15 mouse cellular contexts compared by ENCODE assay signal in the genomic region with DNA sequence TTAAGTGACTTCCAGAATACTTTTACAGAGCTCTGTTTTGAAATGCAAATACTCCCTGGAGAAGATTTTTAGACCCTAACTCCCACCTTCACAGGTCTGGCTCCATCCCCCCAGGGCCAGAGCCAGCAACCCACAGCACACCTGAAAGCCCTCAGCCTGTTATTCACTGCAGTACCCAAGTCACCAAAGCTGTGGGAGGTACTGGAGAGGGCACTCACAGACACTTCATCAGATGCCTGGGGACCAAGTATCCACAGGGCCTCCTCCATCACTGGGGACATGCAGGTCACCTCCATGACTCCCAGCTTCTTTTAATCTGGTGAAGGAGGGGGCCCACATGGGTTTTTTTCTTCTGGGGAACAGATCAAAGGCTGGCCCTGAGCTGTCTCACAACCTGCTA. TPM values are rescaled to one million over a fixed set of nuclear protein-coding genes. Genes with fewer than 3 reads are reported as not detected.
A peak's percentile ranks its signal among the peaks of the same experiment; 100 is the strongest.
DNase-seq lines count a peak whose midpoint lies in the region; ATAC-seq and TF ChIP-seq lines count a peak whose summit lies in the region.
"Had no signal": no experiment of that assay in that cellular context is flagged by ENCODE, and none has a peak within 500 bp of the region (broad histone marks: within the 10 kb centered on the region; RNA-seq: fewer than 3 reads in every experiment).

No protein-coding gene starts in this region.

- H3K27ac ChIP-seq in lung, embryonic 14.5 days (ENCODE audit: low read depth): peak overlapping the region; percentile 94
- peak overlapping the region; percentile 91 for H3K27ac ChIP-seq in forebrain, embryonic 12.5 days
- 0 out of 2 replicates have a peak overlapping the region, but pooled peaks have one; percentile 45 for H3K27ac ChIP-seq in hindbrain, postnatal 0 days
- H3K27ac ChIP-seq in midbrain, embryonic 14.5 days (replicated peaks; ENCODE audit: low read depth, low read length): peak overlapping the region; percentile 58; the same call in 1 of the 2 replicates
- H3K27ac ChIP-seq: embryonic facial prominence, embryonic 15.5 days; left cerebral cortex, adult 2 months; liver, embryonic 15.5 days had no signal

- peak; percentile 74 for ATAC-seq in lung, embryonic 14.5 days (ENCODE audit: insufficient read depth)
- no peak for ATAC-seq in forebrain, embryonic 12.5 days (ENCODE audit: low FRiP score)
- no peak for ATAC-seq in hindbrain, postnatal 0 days
- no peak for ATAC-seq in midbrain, embryonic 14.5 days (ENCODE audit: low FRiP score, low TSS enrichment)
- ATAC-seq: Patski had no signal

- no peak overlapping the region for H3K9ac ChIP-seq in lung, embryonic 14.5 days
- H3K9ac ChIP-seq in forebrain, embryonic 12.5 days: no peak overlapping the region
- H3K9ac ChIP-seq in hindbrain, postnatal 0 days (replicated peaks; ENCODE audit: low read length): no peak overlapping the region
- no peak overlapping the region for H3K9ac ChIP-seq in midbrain, embryonic 14.5 days (replicated peaks; ENCODE audit: low read length)
- H3K9ac ChIP-seq: embryonic facial prominence, embryonic 15.5 days; heart, embryonic 12.5 days; liver, embryonic 15.5 days had no signal

- H3K4me1 ChIP-seq in lung, embryonic 14.5 days (ENCODE audit: insufficient read depth): peaks cover 24% of the 10 kb centered on the region
- H3K4me1 ChIP-seq in forebrain, embryonic 12.5 days: peaks cover 73% of the 10 kb centered on the region
- H3K4me1 ChIP-seq in hindbrain, postnatal 0 days (ENCODE audit: insufficient read depth, low read length): peaks cover 24% of the 10 kb centered on the region; the same call in 1 of the 2 replicates
- peaks cover 27% of the 10 kb centered on the region for H3K4me1 ChIP-seq in midbrain, embryonic 14.5 days (ENCODE audit: control insufficient read depth, insufficient read depth, low read length)
- H3K4me1 ChIP-seq: liver, embryonic 15.5 days had no signal

- TF ChIP-seq CTCF in lung, embryonic 14.5 days (IDR thresholded peaks at IDR 0.05; ENCODE audit: low read depth): no peak
- TF ChIP-seq CTCF in hindbrain, postnatal 0 days (IDR thresholded peaks at IDR 0.05; ENCODE audit: low read depth): no peak

- H3K4me3 ChIP-seq in lung, embryonic 14.5 days (ENCODE audit: low read depth, low read length): no peak overlapping the region
- H3K4me3 ChIP-seq in forebrain, embryonic 12.5 days (replicated peaks): no peak overlapping the region
- H3K4me3 ChIP-seq in hindbrain, postnatal 0 days (ENCODE audit: low read length): no peak overlapping the region
- H3K4me3 ChIP-seq in midbrain, embryonic 14.5 days (replicated peaks; ENCODE audit: low read depth, low read length): no peak overlapping the region
- H3K4me3 ChIP-seq: embryonic facial prominence, embryonic 15.5 days; heart, embryonic 12.5 days; left cerebral cortex, adult 2 months; liver, embryonic 15.5 days had no signal

- no peaks in the 10 kb centered on the region for H3K36me3 ChIP-seq in lung, embryonic 14.5 days (ENCODE audit: insufficient read depth)
- H3K36me3 ChIP-seq in forebrain, embryonic 12.5 days (replicated peaks): no peaks in the 10 kb centered on the region
- no peaks in the 10 kb centered on the region for H3K36me3 ChIP-seq in hindbrain, postnatal 0 days (ENCODE audit: insufficient read depth, low read length)
- no peaks in the 10 kb centered on the region for H3K36me3 ChIP-seq in midbrain, embryonic 14.5 days (ENCODE audit: control insufficient read depth, insufficient read depth, low read length)
- H3K36me3 ChIP-seq: embryonic facial prominence, embryonic 15.5 days; heart, embryonic 12.5 days; liver, embryonic 15.5 days had no signal

- no peak overlapping the region for H3K4me2 ChIP-seq in lung, embryonic 14.5 days
- peak overlapping the region; percentile 0; the same call in 1 of the 2 replicates for H3K4me2 ChIP-seq in forebrain, embryonic 12.5 days
- H3K4me2 ChIP-seq in hindbrain, postnatal 0 days (ENCODE audit: low read depth, low read length): no peak overlapping the region
- no peak overlapping the region for H3K4me2 ChIP-seq in midbrain, embryonic 14.5 days (ENCODE audit: low read length)
- H3K4me2 ChIP-seq: embryonic facial prominence, embryonic 15.5 days; heart, embryonic 12.5 days; liver, embryonic 15.5 days had no signal

- no peaks in the 10 kb centered on the region for H3K9me3 ChIP-seq in lung, embryonic 14.5 days (ENCODE audit: low read depth, low read length)
- no peaks in the 10 kb centered on the region for H3K9me3 ChIP-seq in forebrain, embryonic 12.5 days
- no peaks in the 10 kb centered on the region for H3K9me3 ChIP-seq in hindbrain, postnatal 0 days (ENCODE audit: low read length)
- H3K9me3 ChIP-seq in midbrain, embryonic 14.5 days (ENCODE audit: control insufficient read depth, low read length): no peaks in the 10 kb centered on the region
- H3K9me3 ChIP-seq: embryonic facial prominence, embryonic 15.5 days; liver, embryonic 15.5 days had no signal

- H3K27me3 ChIP-seq in lung, embryonic 14.5 days (ENCODE audit: insufficient read depth, low read length): no peaks in the 10 kb centered on the region
- H3K27me3 ChIP-seq in forebrain, embryonic 12.5 days: no peaks in the 10 kb centered on the region
- no peaks in the 10 kb centered on the region for H3K27me3 ChIP-seq in hindbrain, postnatal 0 days (ENCODE audit: insufficient read depth, low read length)
- H3K27me3 ChIP-seq in midbrain, embryonic 14.5 days (ENCODE audit: control insufficient read depth, insufficient read depth, low read length): no peaks in the 10 kb centered on the region
- H3K27me3 ChIP-seq: embryonic facial prominence, embryonic 15.5 days; Patski had no signal

- peak; percentile 47 for DNase-seq in lung, embryonic 14.5 days
- no peak for DNase-seq in lung, postnatal 14 days
- DNase-seq in hindbrain, postnatal 0 days (ENCODE audit: low spot score): no peak
- no peak for DNase-seq in midbrain, embryonic 14.5 days
- DNase-seq in left cerebral cortex, postnatal 36 days (ENCODE audit: low spot score in 2 of 2): no peak
- no peak for DNase-seq in left cerebral cortex, postnatal 14 days (ENCODE audit: low spot score in 2 of 2)
- DNase-seq: adrenal gland, adult 8-10 months; cerebellum, postnatal 14 days had no signal

- intact Hi-C loops in left cerebral cortex, postnatal 36 days (cut with DNase I): no loop called here
- intact Hi-C loops in left cerebral cortex, postnatal 14 days (cut with DNase I): no loop called here

RNA-seq across cellular contexts. Expression of a gene that starts 40.2 kb away (rescaled TPM):
- polyA plus RNA-seq in lung, embryonic 14.5 days (2014; fragmentation: Nextera tagmentation; extraction: Ambion mirVana): 9.0 and 9.9 TPM in 2 replicates
- 7.3 and 7.9 TPM in 2 replicates for polyA plus RNA-seq in forebrain, embryonic 12.5 days (2016; fragmentation: Nextera tagmentation; extraction: Ambion mirVana)
- total RNA-seq in hindbrain, postnatal 0 days (2014; rRNA removed): 16.4 and 19.4 TPM in 2 replicates
- polyA plus RNA-seq in hindbrain, postnatal 0 days (2015; fragmentation: Nextera tagmentation; extraction: Ambion mirVana): 0.98 and 0.99 TPM in 2 replicates
- polyA plus RNA-seq in midbrain, embryonic 14.5 days (2014; fragmentation: Nextera tagmentation; extraction: Ambion mirVana): 2.9 and 3.5 TPM in 2 replicates
- 1 to 10 TPM; 3.4 to 4.3 TPM for total RNA-seq in left cerebral cortex, postnatal 36 days (2021)
- total RNA-seq in left cerebral cortex, postnatal 14 days (2021): 1 to 10 TPM; 2.2 to 3.1 TPM
- total RNA-seq: CH12.LX had no signal
